Mouse (Mus musculus) kidney, adult 11 months (tissue): ENCODE measurements around the gene A630010A05Rik.
"Not testable (repeated sequence)": the region's sequence is repeated elsewhere in the genome, so short reads cannot be mapped to it uniquely, and the experiment has no call there.

Experiments used
- DNase-seq: peaks from one replicate; pipeline ENCODE4 v3.0.0; 2022

Gene A630010A05Rik

DNA sequence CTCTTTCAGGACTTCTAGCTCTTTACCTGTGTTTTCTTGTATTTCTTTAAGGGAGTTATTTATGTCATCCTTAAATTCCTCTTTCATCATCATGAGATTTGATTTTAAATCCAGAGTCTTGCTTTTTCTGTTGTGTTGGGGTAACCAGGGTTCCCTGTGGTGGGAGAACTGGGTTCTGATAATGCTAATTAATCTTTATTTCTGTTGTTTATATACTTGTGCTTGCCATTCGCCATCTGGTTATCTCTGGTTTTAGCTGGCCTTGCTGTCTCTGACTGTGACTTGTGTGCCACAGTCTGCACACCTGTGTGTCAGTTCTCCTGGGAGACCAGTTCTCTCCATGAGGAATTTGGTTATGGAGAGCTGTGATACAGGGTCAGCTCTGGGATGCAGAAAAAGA, at the start of gene A630010A05Rik:
TSS of gene A630010A05Rik (plus strand) at position 301 of the 400 bp plus-strand sequence.
- DNase-seq, result no peak

DNA sequence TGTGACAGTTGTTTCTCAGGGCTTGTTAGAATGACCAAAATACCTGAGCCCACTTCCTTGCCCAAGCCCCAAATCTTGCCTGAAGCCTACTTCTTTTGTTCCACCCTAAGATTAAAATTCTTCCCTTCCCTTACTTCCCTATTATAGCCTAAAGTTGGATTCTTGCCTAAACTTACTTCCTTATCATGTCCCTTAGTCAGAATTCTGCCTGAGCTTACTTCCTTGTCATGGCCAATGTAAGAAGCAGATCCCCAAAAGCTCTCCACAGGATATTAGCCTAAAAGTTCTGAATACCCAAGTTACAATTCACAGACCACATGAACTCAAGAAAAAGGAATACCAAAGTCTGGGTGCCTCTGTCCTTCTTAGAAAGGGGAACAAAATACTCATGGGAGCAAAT, 26.4 kb upstream of the A630010A05Rik start:
- no peak for DNase-seq

DNA sequence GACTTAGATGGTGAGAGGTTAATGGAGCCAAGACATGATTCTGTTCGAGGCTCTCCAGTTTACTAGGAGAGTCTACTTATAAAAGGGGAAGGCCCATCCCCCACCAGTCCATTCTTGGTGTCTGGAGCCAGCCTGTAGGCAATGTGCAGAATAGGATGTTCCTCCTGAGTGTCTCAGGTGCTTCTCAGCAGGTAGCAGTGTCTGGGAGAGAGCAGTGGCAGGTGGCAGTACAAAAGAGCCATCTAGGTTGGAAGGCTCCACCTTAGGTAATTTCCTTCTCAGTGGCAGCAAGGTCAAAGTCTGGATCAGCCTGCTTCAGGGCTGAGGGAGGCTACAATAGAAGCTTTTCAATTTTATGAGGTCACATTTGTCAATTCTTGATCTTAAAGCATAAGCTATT, 4.9 kb upstream of the A630010A05Rik start:
- not testable (repeated sequence) for DNase-seq
